Mouse (Mus musculus): ENCODE data around the gene Supt20.

- TF ChIP-seq CTCF (conservative IDR thresholded peaks at IDR 0.05 in 1 of 2, IDR thresholded peaks at IDR 0.05 in 1 of 2; ENCODE audit: low read depth in 2 of 2, low read length in 2 of 2) (no peak), NELFE (IDR thresholded peaks at IDR 0.05; ENCODE audit: low read depth, low read length) (no peak), POLR2A (IDR thresholded peaks at IDR 0.05; ENCODE audit: low read depth, low read length) (no peak), NRF1 (IDR thresholded peaks at IDR 0.05; ENCODE audit: low read depth, low read length) (no peak), IRF4 (IDR thresholded peaks at IDR 0.05; ENCODE audit: low read depth, low read length) (no peak), TBP (conservative IDR thresholded peaks at IDR 0.05; ENCODE audit: low read depth, low read length) (no peak)
These were observed 26.3 kb downstream of the Supt20 start for GRCm38 (mm10) chr3:54718947-54719346.
